Mouse (Mus musculus) adrenal gland, adult 2 months (tissue): ENCODE data around the gene Ikbkg. TPM values are rescaled to one million over a fixed set of nuclear protein-coding genes. Genes with fewer than 3 reads are reported as not detected.
"Not testable (repeated sequence)": the region's sequence is repeated elsewhere in the genome, so short reads cannot be mapped to it uniquely, and the experiment has no call there.

ENCODE experiments used
- DNase-seq: peaks from one replicate; pipeline ENCODE4 v3.0.0; 2021
- long read RNA-seq: library from polyadenylated mRNA; stranded (forward); transcript quantifications from one replicate; pipeline ENCODE4 v2.0.0, GENCODE M21; 2021
- polyA plus RNA-seq: library from polyadenylated mRNA; depleted of rRNA; stranded (reverse); fragments of >200 nt; gene quantifications from 2 replicates; pipeline ENCODE4 v1.2.3, GENCODE M21; 2012; rRNA removed
- total RNA-seq, 2 experiments: library from RNA; stranded (reverse); gene quantifications; 2 replicates each; pipeline ENCODE4 v1.2.3; 2021

The Ikbkg gene
- 100 to 1,000 TPM in 1 of 2 experiments, 10 to 100 TPM in 1; 61.8 to 103 TPM for total RNA-seq
- 13.7 and 17.3 TPM in 2 replicates for polyA plus RNA-seq
- long read RNA-seq, full-length matches to known transcripts: 18 of 34 reads
- long read RNA-seq, partial matches to known transcripts: 1 of 34 reads
- long read RNA-seq, other reads (novel, unspliced or antisense): 15 of 34 reads

- peak; percentile 91 for DNase-seq
Observed at GRCm38 (mm10) chrX:74392535-74393443, at the start of gene Ikbkg, which contains the start of gene Fam3a. Ikbkg (plus strand) TSS chrX:74393290. Fam3a (minus strand) TSS chrX:74393272.

- DNase-seq: no peak
Observed at GRCm38 (mm10) chrX:74352645-74353466, 40.2 kb upstream of the Ikbkg start.

- peak; percentile 86 for DNase-seq
Observed at GRCm38 (mm10) chrX:74353467-74353770, 39.7 kb upstream of the Ikbkg start, which contains the start of gene Lage3. Lage3 (minus strand) TSS chrX:74353618.

GRCm38 (mm10) chrX:74357069-74357468 lies 36.0 kb upstream of the Ikbkg start:
- DNase-seq: not testable (repeated sequence)

GRCm38 (mm10) chrX:74359171-74359570 lies 33.9 kb upstream of the Ikbkg start:
- DNase-seq: no peak

- DNase-seq: no peak
Observed at GRCm38 (mm10) chrX:74367512-74367911, 25.6 kb upstream of the Ikbkg start.

- DNase-seq: peak; percentile 87
Observed at GRCm38 (mm10) chrX:74368209-74368909, 24.7 kb upstream of the Ikbkg start.

- DNase-seq: peak; percentile 93
Observed at GRCm38 (mm10) chrX:74372888-74373549, 20.1 kb upstream of the Ikbkg start, which contains the start of the genes Ubl4a and Slc10a3. Ubl4a (minus strand) TSS chrX:74373218. Slc10a3 (minus strand) TSS chrX:74373349.

- no peak for DNase-seq
Observed at GRCm38 (mm10) chrX:74384451-74384850, 8.6 kb upstream of the Ikbkg start.

GRCm38 (mm10) chrX:74388153-74388552 lies 4.9 kb upstream of the Ikbkg start:
- no peak for DNase-seq

GRCm38 (mm10) chrX:74400136-74400535 lies 7.0 kb downstream of the Ikbkg start:
- peak; percentile 41 for DNase-seq

GRCm38 (mm10) chrX:74408340-74408739 lies 15.2 kb downstream of the Ikbkg start:
- DNase-seq: no peak

- DNase-seq: peak; percentile 66
Observed at GRCm38 (mm10) chrX:74413377-74413776, 20.3 kb downstream of the Ikbkg start.

- peak; percentile 58 for DNase-seq
Observed at GRCm38 (mm10) chrX:74424443-74424842, 31.4 kb downstream of the Ikbkg start.

- DNase-seq: peak; percentile 91
Observed at GRCm38 (mm10) chrX:74425195-74425594, 32.1 kb downstream of the Ikbkg start.

- DNase-seq: no peak
Observed at GRCm38 (mm10) chrX:74426256-74426655, 33.2 kb downstream of the Ikbkg start.

GRCm38 (mm10) chrX:74427116-74427515 lies 34.0 kb downstream of the Ikbkg start:
- no peak for DNase-seq

GRCm38 (mm10) chrX:74428146-74428825 lies 35.2 kb downstream of the Ikbkg start:
- DNase-seq: no peak

GRCm38 (mm10) chrX:74428826-74429276 lies 35.8 kb downstream of the Ikbkg start, which contains the start of gene G6pdx:
G6pdx (minus strand) TSS chrX:74429194.
- DNase-seq: peak; percentile 92

GRCm38 (mm10) chrX:74429290-74429821 lies 36.3 kb downstream of the Ikbkg start:
- DNase-seq: peak; percentile 80
